Mouse (Mus musculus) testis, adult 2 months (tissue): ENCODE data around the gene Mov10.

Experiments used
- CTCF ChIP-seq: fragments of 200-500 bp; IDR thresholded peaks from 2 replicates; pipeline ENCODE4 v1.5.1; 2012; ENCODE audit warnings: low read depth, mild to moderate bottlenecking, inconsistent platforms, low read length, moderate library complexity; ENCODE audit not compliant: control insufficient read depth, insufficient read depth, insufficient replicate concordance
- POLR2A ChIP-seq: fragments of 200-500 bp; IDR thresholded peaks from 2 replicates; pipeline ENCODE4 v1.6.1; 2012; ENCODE audit warnings: low read depth, mild to moderate bottlenecking, inconsistent platforms, low read length, moderate library complexity; ENCODE audit not compliant: control insufficient read depth

- TF ChIP-seq CTCF (no peak), POLR2A (no peak)
Measured at GRCm38 (mm10) chr3:104817481-104817990, 827 bp downstream of the Mov10 start.
